Mouse (Mus musculus) bone marrow macrophage, adult 2 months (primary cell): ENCODE measurements around the gene Trim46.

ENCODE experiments used
- CTCF ChIP-seq: IDR thresholded peaks from 2 replicates; pipeline ENCODE4 v1.5.1; 2012; ENCODE audit warnings: low read depth, mild to moderate bottlenecking, low read length, moderate library complexity
- POLR2A ChIP-seq: IDR thresholded peaks from 2 replicates; pipeline ENCODE4 v1.6.1; 2012; ENCODE audit warnings: mild to moderate bottlenecking, low read depth, low read length, borderline replicate concordance

DNA sequence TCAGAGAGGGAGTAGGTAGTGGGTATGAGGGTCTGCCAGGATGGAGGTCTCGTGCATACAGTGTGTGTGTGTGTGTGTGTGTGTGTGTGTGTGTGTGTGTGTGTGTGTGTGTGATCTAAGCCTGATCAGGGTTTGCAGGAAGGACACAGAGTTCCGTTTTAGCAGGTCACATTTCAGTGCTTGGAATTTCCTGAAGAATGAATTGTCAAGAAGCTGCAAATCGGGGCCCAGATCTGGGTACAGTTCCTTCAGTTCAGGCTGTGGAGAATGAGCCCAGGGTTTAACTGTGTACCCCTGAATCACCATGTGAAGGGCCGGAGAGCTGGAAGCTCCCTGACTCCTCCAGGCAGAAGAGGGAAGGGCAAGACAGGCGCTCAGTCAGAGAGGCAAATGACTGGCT is 41.2 kb upstream of the Trim46 start:
- TF ChIP-seq POLR2A (no peak), CTCF (no peak)
